Mouse (Mus musculus) forebrain, embryonic 11.5 days (tissue): Measurements from ENCODE around the gene Megf6. TPM values are rescaled to one million over a fixed set of nuclear protein-coding genes. Genes with fewer than 3 reads are reported as not detected.

Source experiments
- ATAC-seq: fragments of 200-750 bp; cut with Nextera tagmentation; replicated peaks from 2 replicates; pipeline ENCODE4 v1.8.0; 2017; ENCODE audit warnings: moderate TSS enrichment; ENCODE audit not compliant: low FRiP score
- DNase-seq: peaks from one replicate; pipeline ENCODE4 v3.0.0-alpha.2; 2017; ENCODE audit warnings: low spot score
- H3K27ac ChIP-seq: fragments of 300-500 bp; sonication (generic); 2 replicates; pipeline ENCODE4 v1.5.1; 2014; ENCODE audit warnings: low read depth, low read length
- H3K27me3 ChIP-seq: fragments of 300-500 bp; sonication (generic); 2 replicates; pipeline ENCODE4 v1.6.1; 2014; ENCODE audit warnings: mild to moderate bottlenecking, low read length, mixed read lengths; ENCODE audit not compliant: control insufficient read depth, insufficient read depth
- H3K36me3 ChIP-seq: fragments of 300-500 bp; sonication (generic); 2 replicates; pipeline ENCODE4 v1.6.1; 2014; ENCODE audit warnings: mild to moderate bottlenecking, low read length, moderate library complexity, mixed read lengths; ENCODE audit not compliant: control insufficient read depth, insufficient read depth
- H3K4me1 ChIP-seq: fragments of 300-500 bp; sonication (generic); replicated peaks from 2 replicates; pipeline ENCODE4 v1.6.1; 2014; ENCODE audit warnings: low read length, mixed read lengths; ENCODE audit not compliant: control insufficient read depth, insufficient read depth
- H3K4me2 ChIP-seq: fragments of 300-500 bp; sonication (generic); 2 replicates; pipeline ENCODE4 v1.6.1; 2014; ENCODE audit warnings: low read depth, mild to moderate bottlenecking, low read length, moderate library complexity, mixed read lengths; ENCODE audit not compliant: severe bottlenecking
- H3K4me3 ChIP-seq: fragments of 300-500 bp; sonication (generic); 2 replicates; pipeline ENCODE4 v1.5.1; 2014; ENCODE audit warnings: low read depth, low read length
- H3K9ac ChIP-seq: fragments of 300-500 bp; sonication (generic); 2 replicates; pipeline ENCODE4 v1.6.1; 2014; ENCODE audit warnings: low read length
- H3K9me3 ChIP-seq: fragments of 300-500 bp; sonication (generic); 2 replicates; pipeline ENCODE4 v1.6.1; 2016; ENCODE audit warnings: low read length, mixed read lengths; ENCODE audit not compliant: control insufficient read depth
- WGBS: fragments of 180-500 bp; shearing (Covaris S2); extraction: QIAGEN DNeasy Blood & Tissue Kit; methylation state at CpG from one replicate; pipeline ENCODE4 v1.1.7; 2014; 5-methylcytosine and 5-hydroxymethylcytosine counted together
- polyA plus RNA-seq: library from polyadenylated mRNA; unstranded; fragments of >200 nt; fragmentation: Nextera tagmentation; extraction: Ambion mirVana; gene quantifications from 2 replicates; pipeline ENCODE4 v1.2.1, GENCODE M21; 2014

Megf6 gene
- polyA plus RNA-seq, result 23.9 and 25.7 TPM in 2 replicates

GRCm38 (mm10) chr4:154170506-154171150 is at the start of gene Megf6:
Gene Megf6, plus strand, starts transcription at chr4:154170730.
- Histone ChIP-seq H3K27ac (no peak within 1 kb of the TSS), H3K9ac (peak within 1 kb of the TSS; percentile 67), H3K9me3 (no peaks in the 10 kb centered on the region), H3K4me1 (peaks cover 22% of the 10 kb centered on the region), H3K4me2 (peak within 1 kb of the TSS; percentile 91), H3K36me3 (no peaks in the 10 kb centered on the region), H3K4me3 (peak within 1 kb of the TSS; percentile 59), H3K27me3 (peaks cover 16% of the 10 kb centered on the region)
- WGBS, result under 1% methylated on average over 48 of the region's 61 CpGs
- ATAC-seq, result peak; percentile 83
- peak; percentile 92 for DNase-seq

DNA sequence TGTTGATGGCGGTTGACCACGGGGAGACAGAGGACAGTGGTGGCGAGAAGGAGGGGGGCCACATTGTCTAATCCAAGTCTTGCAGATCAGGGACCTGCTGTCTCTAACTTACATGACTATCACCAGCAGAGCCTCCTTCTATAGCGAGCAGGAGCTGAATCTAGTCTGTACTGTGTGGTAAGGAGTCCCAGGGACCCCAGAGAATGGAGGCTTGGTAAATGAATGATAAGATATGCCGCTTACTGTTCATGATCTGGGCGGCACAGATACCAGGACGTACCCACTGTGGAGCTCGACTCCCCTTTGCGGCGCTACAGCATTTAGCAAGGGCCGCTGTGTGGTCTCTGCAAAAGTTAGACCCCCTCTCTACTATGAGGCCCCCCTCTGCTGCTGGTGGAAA is 48.7 kb upstream of the Megf6 start:
- Histone ChIP-seq H3K9me3 (no peaks in the 10 kb centered on the region), H3K4me2 (no peak overlapping the region), H3K27me3 (no peaks in the 10 kb centered on the region), H3K27ac (no peak overlapping the region), H3K4me3 (no peak overlapping the region), H3K4me1 (no peaks in the 10 kb centered on the region), H3K9ac (no peak overlapping the region), H3K36me3 (no peaks in the 10 kb centered on the region)
- no peak for DNase-seq
- 76% methylated on average over 11 of the region's 11 CpGs for WGBS
- no peak for ATAC-seq

- Histone ChIP-seq H3K4me1 (no peaks in the 10 kb centered on the region), H3K4me3 (no peak overlapping the region), H3K27ac (no peak overlapping the region), H3K4me2 (no peak overlapping the region), H3K9me3 (no peaks in the 10 kb centered on the region), H3K9ac (no peak overlapping the region), H3K36me3 (no peaks in the 10 kb centered on the region), H3K27me3 (no peaks in the 10 kb centered on the region)
- DNase-seq (no peak), ATAC-seq (no peak)
- 79% methylated on average over 7 of the region's 7 CpGs for WGBS
These were observed 48.2 kb upstream of the Megf6 start for GRCm38 (mm10) chr4:154122374-154122773.

DNA sequence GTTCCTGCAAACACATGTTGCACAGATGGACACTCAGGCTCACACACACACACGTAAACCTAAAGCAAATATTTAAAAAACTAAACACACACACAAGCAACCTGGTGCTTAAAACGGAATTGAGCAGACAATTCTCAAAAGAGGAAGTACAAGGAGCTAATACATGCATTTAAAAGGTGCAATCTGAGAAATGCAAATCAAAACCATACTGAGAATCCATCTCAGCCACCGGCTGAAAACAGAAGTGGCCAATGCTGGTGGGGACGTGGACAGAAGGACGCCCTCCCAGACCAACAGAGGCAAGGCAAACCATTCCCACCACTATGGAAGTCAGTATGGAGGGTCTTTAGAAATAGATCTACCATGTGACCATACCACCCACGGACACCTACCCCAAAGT is 47.0 kb upstream of the Megf6 start:
- H3K27me3 ChIP-seq, result no peaks in the 10 kb centered on the region

DNA sequence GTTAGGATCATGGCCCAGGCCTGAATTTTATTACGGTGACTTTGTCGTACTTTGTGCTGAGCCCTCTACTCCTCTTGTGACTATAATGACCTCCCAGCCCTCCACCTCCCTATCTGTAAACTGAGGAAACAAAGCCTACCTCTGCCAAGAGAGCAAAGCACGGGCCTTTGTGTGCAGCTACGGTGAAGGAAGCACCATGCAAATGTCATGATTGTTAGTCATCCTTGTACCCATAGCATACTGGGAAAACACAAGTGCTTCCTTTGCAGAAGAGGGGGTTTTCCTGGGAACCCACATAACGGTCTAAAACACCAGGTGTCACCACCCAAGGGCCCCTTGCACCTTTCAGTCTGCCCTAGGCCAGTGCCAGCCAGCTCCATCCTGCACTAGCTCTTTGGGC is 45.3 kb upstream of the Megf6 start:
- Histone ChIP-seq H3K36me3 (no peaks in the 10 kb centered on the region), H3K4me3 (no peak overlapping the region), H3K4me1 (no peaks in the 10 kb centered on the region; the same call in 1 of the 2 replicates), H3K27me3 (no peaks in the 10 kb centered on the region), H3K27ac (no peak overlapping the region), H3K9me3 (no peaks in the 10 kb centered on the region), H3K4me2 (no peak overlapping the region), H3K9ac (no peak overlapping the region)
- DNase-seq (no peak), ATAC-seq (no peak)
- WGBS, result 78% methylated on average over 5 of the region's 5 CpGs

More for the DNA sequence above, 47.0 kb upstream of the Megf6 start:
- Histone ChIP-seq H3K9ac (no peak overlapping the region), H3K36me3 (no peaks in the 10 kb centered on the region), H3K4me2 (no peak overlapping the region), H3K4me3 (no peak overlapping the region), H3K9me3 (no peaks in the 10 kb centered on the region), H3K4me1 (no peaks in the 10 kb centered on the region), H3K27ac (no peak overlapping the region)
- 87% methylated on average over 6 of the region's 6 CpGs for WGBS
- DNase-seq (no peak), ATAC-seq (no peak)

GRCm38 (mm10) chr4:154127273-154127672 is 43.3 kb upstream of the Megf6 start:
- no peak overlapping the region for H3K4me3 ChIP-seq
- no peaks in the 10 kb centered on the region for H3K36me3 ChIP-seq
- no peaks in the 10 kb centered on the region; the same call in 1 of the 2 replicates for H3K4me1 ChIP-seq
- ATAC-seq (no peak), DNase-seq (no peak)
- no peak overlapping the region for H3K9ac ChIP-seq
- H3K9me3 ChIP-seq, result no peaks in the 10 kb centered on the region
- WGBS, result 80% methylated on average over 3 of the region's 3 CpGs
- H3K27ac ChIP-seq, result no peak overlapping the region
- no peaks in the 10 kb centered on the region for H3K27me3 ChIP-seq
- H3K4me2 ChIP-seq, result no peak overlapping the region

DNA sequence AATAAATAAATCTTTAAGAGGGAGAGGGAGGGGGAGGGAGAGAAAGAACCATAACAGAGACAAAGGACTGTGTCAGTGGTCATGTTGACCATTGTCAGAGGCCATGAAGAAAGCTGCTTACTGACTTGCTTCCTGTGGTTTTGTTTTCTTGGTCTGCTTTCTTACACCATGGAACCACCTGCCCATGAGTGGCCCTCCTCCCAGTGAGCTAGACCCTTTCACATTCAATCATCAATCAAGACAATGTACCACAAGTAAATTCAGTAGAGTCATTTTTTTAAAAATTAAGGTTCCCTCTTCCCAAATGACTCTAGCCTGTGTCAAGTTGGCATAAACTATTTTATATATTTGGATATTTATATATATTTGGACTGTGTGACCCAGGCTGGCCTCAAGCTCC is 40.6 kb upstream of the Megf6 start:
- Histone ChIP-seq H3K4me1 (no peaks in the 10 kb centered on the region; the same call in 1 of the 2 replicates), H3K9me3 (no peaks in the 10 kb centered on the region), H3K4me3 (no peak overlapping the region), H3K36me3 (no peaks in the 10 kb centered on the region), H3K27ac (no peak overlapping the region), H3K27me3 (no peaks in the 10 kb centered on the region), H3K4me2 (no peak overlapping the region), H3K9ac (no peak overlapping the region)
- ATAC-seq (no peak), DNase-seq (no peak)

- Histone ChIP-seq H3K9ac (no peak overlapping the region), H3K27me3 (no peaks in the 10 kb centered on the region), H3K9me3 (no peaks in the 10 kb centered on the region), H3K4me1 (no peaks in the 10 kb centered on the region; the same call in 1 of the 2 replicates), H3K4me3 (no peak overlapping the region), H3K4me2 (no peak overlapping the region), H3K27ac (no peak overlapping the region), H3K36me3 (no peaks in the 10 kb centered on the region)
- DNase-seq (no peak), ATAC-seq (no peak)
- WGBS, result 84% methylated on average over 4 of the region's 4 CpGs
These were observed 38.6 kb upstream of the Megf6 start for GRCm38 (mm10) chr4:154131894-154132293.

GRCm38 (mm10) chr4:154134803-154135202 is 35.7 kb upstream of the Megf6 start:
- DNase-seq (no peak), ATAC-seq (no peak)
- 73% methylated on average over 4 of the region's 4 CpGs for WGBS
- H3K4me1 ChIP-seq, result peaks cover 3% of the 10 kb centered on the region; the same call in 1 of the 2 replicates
- no peaks in the 10 kb centered on the region for H3K9me3 ChIP-seq
- peaks cover 29% of the 10 kb centered on the region for H3K27me3 ChIP-seq
- no peak overlapping the region for H3K27ac ChIP-seq
- H3K9ac ChIP-seq, result no peak overlapping the region
- H3K4me2 ChIP-seq, result no peak overlapping the region
- no peaks in the 10 kb centered on the region for H3K36me3 ChIP-seq
- no peak overlapping the region for H3K4me3 ChIP-seq
